ENCODE assay signal across 21 mouse cellular contexts in genomic region chr1:55706933-55707332, GRCm38 (mm10).
A peak's percentile ranks its signal among the peaks of the same experiment; 100 is the strongest.
DNase-seq lines count a peak whose midpoint lies in the region; ATAC-seq and TF ChIP-seq lines count a peak whose summit lies in the region.
"Had no signal": no experiment of that assay in that cellular context is flagged by ENCODE, and none has a peak within 500 bp of the region (broad histone marks: within the 10 kb centered on the region; RNA-seq: fewer than 3 reads in every experiment).

No protein-coding gene starts in this region.

- DNase-seq in cerebellum, postnatal 10 days = peak; percentile 65 to 67
- no peak for DNase-seq in cerebellum, postnatal 25 days
- DNase-seq in liver, postnatal 0 days = no peak
- no peak for DNase-seq in liver
- no peak for DNase-seq in left cerebral cortex, postnatal 25 days (ENCODE audit: low spot score in 2 of 2)
- no peak for DNase-seq in adrenal gland, postnatal 4 days (ENCODE audit: low spot score in 2 of 2)
- DNase-seq in limb, embryonic 10.5 days (ENCODE audit: low spot score) = no peak
- DNase-seq: adrenal gland, postnatal 10 days; cerebellum, adult 2 months; embryo, embryonic 11 days; lung, postnatal 10 days; right cerebral cortex, postnatal 25 days; thymus, postnatal 14 days had no signal

- H3K4me2 ChIP-seq in liver, postnatal 0 days (ENCODE audit: low read depth, low read length) = no peak overlapping the region
- H3K4me2 ChIP-seq in kidney, embryonic 14.5 days (replicated peaks; ENCODE audit: low read depth, low read length) = no peak overlapping the region
- H3K4me2 ChIP-seq: forebrain, embryonic 13.5 days; heart, embryonic 11.5 days; hindbrain, embryonic 15.5 days had no signal

- no peaks in the 10 kb centered on the region for H3K27me3 ChIP-seq in liver, postnatal 0 days (ENCODE audit: insufficient read depth, low read length)
- no peaks in the 10 kb centered on the region for H3K27me3 ChIP-seq in kidney, embryonic 14.5 days (ENCODE audit: control insufficient read depth, insufficient read depth, low read length)
- no peaks in the 10 kb centered on the region for H3K27me3 ChIP-seq in limb, embryonic 10.5 days (ENCODE audit: low read depth, poor library complexity, severe bottlenecking)
- H3K27me3 ChIP-seq: forebrain, embryonic 13.5 days; hindbrain, embryonic 15.5 days had no signal

- peaks cover 3% of the 10 kb centered on the region; the same call in 1 of the 2 replicates for H3K4me1 ChIP-seq in liver, postnatal 0 days (ENCODE audit: insufficient read depth)
- H3K4me1 ChIP-seq in kidney, embryonic 14.5 days (ENCODE audit: control insufficient read depth, insufficient read depth, low read length) = no peaks in the 10 kb centered on the region
- H3K4me1 ChIP-seq in limb, embryonic 10.5 days = 0 out of 2 replicates have a peak, but pooled peaks cover 2% of the 10 kb centered on the region

- no peak for TF ChIP-seq CTCF in liver, postnatal 0 days (IDR thresholded peaks at IDR 0.05; ENCODE audit: low read depth)

- no peaks in the 10 kb centered on the region for H3K9me3 ChIP-seq in liver, postnatal 0 days (ENCODE audit: low read length)
- H3K9me3 ChIP-seq in kidney, embryonic 14.5 days (ENCODE audit: control insufficient read depth, low read length) = no peaks in the 10 kb centered on the region
- no peaks in the 10 kb centered on the region for H3K9me3 ChIP-seq in limb, embryonic 10.5 days (replicated peaks)
- H3K9me3 ChIP-seq: forebrain, embryonic 13.5 days; G1E; hindbrain, embryonic 15.5 days had no signal

- no peak overlapping the region for H3K4me3 ChIP-seq in liver, postnatal 0 days (ENCODE audit: low read depth, low read length)
- no peak overlapping the region for H3K4me3 ChIP-seq in kidney, embryonic 14.5 days (ENCODE audit: low read length)
- H3K4me3 ChIP-seq in limb, embryonic 10.5 days = no peak overlapping the region
- H3K4me3 ChIP-seq: forebrain, embryonic 13.5 days; hindbrain, embryonic 15.5 days had no signal

- intact Hi-C loops in left cerebral cortex, postnatal 25 days (cut with DNase I) = no loop called here

- WGBS in liver, postnatal 0 days (ENCODE audit: insufficient replicate concordance) = 44% methylated on average over 1 of the region's 1 CpGs
- WGBS in kidney, embryonic 14.5 days = 63% methylated on average over 1 of the region's 1 CpGs
- 85% methylated on average over 1 of the region's 1 CpGs for WGBS in limb, embryonic 10.5 days

- H3K27ac ChIP-seq in liver, postnatal 0 days (ENCODE audit: low read depth) = no peak overlapping the region
- peak overlapping the region; percentile 71 for H3K27ac ChIP-seq in kidney, embryonic 14.5 days (ENCODE audit: low read depth, low read length)
- H3K27ac ChIP-seq in limb, embryonic 10.5 days = no peak overlapping the region
- H3K27ac ChIP-seq: forebrain, embryonic 13.5 days; hindbrain, embryonic 15.5 days; liver, embryonic 14.5 days; stomach, postnatal 0 days had no signal

- no peak for TF ChIP-seq EP300 in liver, postnatal 0 days (IDR thresholded peaks at IDR 0.05; ENCODE audit: low read depth)

- no peaks in the 10 kb centered on the region for H3K36me3 ChIP-seq in liver, postnatal 0 days (replicated peaks; ENCODE audit: insufficient read depth, low read length)
- H3K36me3 ChIP-seq in kidney, embryonic 14.5 days (ENCODE audit: control insufficient read depth, insufficient read depth, low read length) = no peaks in the 10 kb centered on the region
- H3K36me3 ChIP-seq in limb, embryonic 10.5 days = no peaks in the 10 kb centered on the region
- H3K36me3 ChIP-seq: G1E; hindbrain, embryonic 15.5 days had no signal

- H3K9ac ChIP-seq in liver, postnatal 0 days (replicated peaks) = no peak overlapping the region
- H3K9ac ChIP-seq in kidney, embryonic 14.5 days (ENCODE audit: low read depth, low read length) = no peak overlapping the region
- H3K9ac ChIP-seq: forebrain, embryonic 13.5 days; hindbrain, embryonic 15.5 days; liver, embryonic 14.5 days had no signal

- 0 out of 2 replicates have a peak, but pooled peaks have one; percentile 51 for ATAC-seq in liver, postnatal 0 days
- peak; percentile 49; the same call in 1 of the 2 replicates for ATAC-seq in kidney, embryonic 14.5 days (ENCODE audit: low FRiP score, low TSS enrichment)
- ATAC-seq: CD4-positive, CD25-positive, alpha-beta regulatory T cell, adult 4 months; forebrain, embryonic 13.5 days had no signal

Comparison
In these comparisons a context has a peak if more than half of its experiments do, and no peak if none do; other contexts are left out.
1. DNase-seq: peak in cerebellum, postnatal 10 days (2 of 2); none in cerebellum, postnatal 25 days (0 of 2), liver, postnatal 0 days (single experiment), liver (single experiment), left cerebral cortex, postnatal 25 days (0 of 2), adrenal gland, postnatal 4 days (0 of 2) and limb, embryonic 10.5 days (single experiment).